Comparison of ENCODE assay signal across 9 mouse cellular contexts in genomic region chr19:11912533-11913121, GRCm38 (mm10). TPM values are rescaled to one million over a fixed set of nuclear protein-coding genes. Genes with fewer than 3 reads are reported as not detected.
A peak's percentile ranks its signal among the peaks of the same experiment; 100 is the strongest.
DNase-seq lines count a peak whose midpoint lies in the region; ATAC-seq and TF ChIP-seq lines count a peak whose summit lies in the region.
"Had no signal": no experiment of that assay in that cellular context is flagged by ENCODE, and none has a peak within 500 bp of the region (broad histone marks: within the 10 kb centered on the region; RNA-seq: fewer than 3 reads in every experiment).

No protein-coding gene starts in this region.

- peak; percentile 51 for DNase-seq in ES-E14 (ENCODE audit: low read depth, low spot score)
- peak; percentile 56 for DNase-seq in adrenal gland, postnatal 25 days
- peak; percentile 71 for DNase-seq in forebrain, embryonic 10.5 days (ENCODE audit: extremely low spot score, low spot score)
- peak; percentile 66 for DNase-seq in lung, embryonic 14.5 days
- DNase-seq in ovary, postnatal 14 days (ENCODE audit: low spot score) = peak; percentile 33
- DNase-seq in yolk sac, embryonic 10.5 days (ENCODE audit: low spot score) = peak; percentile 80

- peaks cover 3% of the 10 kb centered on the region for H3K36me3 ChIP-seq in ES-E14 (ENCODE audit: control insufficient read depth, insufficient read depth, low read length, poor library complexity, severe bottlenecking)
- H3K36me3 ChIP-seq in forebrain, embryonic 10.5 days (replicated peaks) = peaks cover 34% of the 10 kb centered on the region
- H3K36me3 ChIP-seq in heart, embryonic 13.5 days = peaks cover 19% of the 10 kb centered on the region
- H3K36me3 ChIP-seq in kidney, embryonic 14.5 days (ENCODE audit: control insufficient read depth, insufficient read depth, low read length) = peaks cover 17% of the 10 kb centered on the region
- H3K36me3 ChIP-seq in lung, embryonic 14.5 days (ENCODE audit: insufficient read depth) = peaks cover 16% of the 10 kb centered on the region

- peak overlapping the region; percentile 90 for H3K9ac ChIP-seq in ES-E14 (ENCODE audit: insufficient read depth, low read depth, low read length, poor library complexity, severe bottlenecking)
- peak overlapping the region; percentile 96 for H3K9ac ChIP-seq in heart, embryonic 13.5 days
- H3K9ac ChIP-seq in kidney, embryonic 14.5 days (ENCODE audit: low read depth, low read length) = peak overlapping the region; percentile 89
- peak overlapping the region; percentile 85 for H3K9ac ChIP-seq in lung, embryonic 14.5 days

- H3K4me2 ChIP-seq in heart, embryonic 13.5 days = peak overlapping the region; percentile 82
- H3K4me2 ChIP-seq in kidney, embryonic 14.5 days (replicated peaks; ENCODE audit: low read depth, low read length) = peak overlapping the region; percentile 69
- peak overlapping the region; percentile 86 for H3K4me2 ChIP-seq in lung, embryonic 14.5 days

- peak; percentile 60 for ATAC-seq in heart, embryonic 13.5 days (ENCODE audit: extremely low read depth, insufficient number of reproducible peaks, low FRiP score, low TSS enrichment)
- peak; percentile 78 for ATAC-seq in kidney, embryonic 14.5 days (ENCODE audit: low FRiP score, low TSS enrichment)
- peak; percentile 55 for ATAC-seq in lung, embryonic 14.5 days (ENCODE audit: insufficient read depth)

- H3K27ac ChIP-seq in ES-E14 (ENCODE audit: insufficient read depth, low read depth, low read length, poor library complexity, severe bottlenecking) = peak overlapping the region; percentile 68
- peak overlapping the region; percentile 95 for H3K27ac ChIP-seq in forebrain, embryonic 10.5 days
- H3K27ac ChIP-seq in heart, embryonic 13.5 days (replicated peaks) = peak overlapping the region; percentile 94
- peak overlapping the region; percentile 91 for H3K27ac ChIP-seq in kidney, embryonic 14.5 days (ENCODE audit: low read depth, low read length)
- peak overlapping the region; percentile 89 for H3K27ac ChIP-seq in lung, embryonic 14.5 days (ENCODE audit: low read depth)

- in situ Hi-C loops in ES-E14 (cut with MboI; ENCODE audit: low sequenced_read_pairs in 2 of 2, unreplicated experiment in 2 of 2) = no loop called here

- no peaks in the 10 kb centered on the region; a peak in 2 of 4 replicates for H3K4me1 ChIP-seq in ES-E14 (ENCODE audit: control insufficient read depth in 2 of 2, insufficient read depth in 2 of 2, low read length in 2 of 2, poor library complexity in 1 of 2)
- peaks cover 18% of the 10 kb centered on the region for H3K4me1 ChIP-seq in forebrain, embryonic 10.5 days
- H3K4me1 ChIP-seq in heart, embryonic 13.5 days = peaks cover 41% of the 10 kb centered on the region
- peaks cover 10% of the 10 kb centered on the region; the same call in 1 of the 2 replicates for H3K4me1 ChIP-seq in kidney, embryonic 14.5 days (ENCODE audit: control insufficient read depth, insufficient read depth, low read length)
- peaks cover 9% of the 10 kb centered on the region for H3K4me1 ChIP-seq in lung, embryonic 14.5 days (ENCODE audit: insufficient read depth)

- WGBS in forebrain, embryonic 10.5 days = under 1% methylated on average over 49 of the region's 54 CpGs
- WGBS in heart, embryonic 13.5 days = 0% methylated on average over 45 of the region's 54 CpGs
- WGBS in kidney, embryonic 14.5 days = 1% methylated on average over 39 of the region's 54 CpGs
- WGBS in lung, embryonic 14.5 days = under 1% methylated on average over 54 of the region's 54 CpGs

- TF ChIP-seq CTCF in lung, embryonic 14.5 days (IDR thresholded peaks at IDR 0.05; ENCODE audit: low read depth) = no peak

- no peaks in the 10 kb centered on the region for H3K9me3 ChIP-seq in ES-E14 (ENCODE audit: control insufficient read depth, insufficient read depth, low read depth, low read length)
- H3K9me3 ChIP-seq in forebrain, embryonic 10.5 days = no peaks in the 10 kb centered on the region
- H3K9me3 ChIP-seq in heart, embryonic 13.5 days = no peaks in the 10 kb centered on the region
- no peaks in the 10 kb centered on the region for H3K9me3 ChIP-seq in kidney, embryonic 14.5 days (ENCODE audit: control insufficient read depth, low read length)
- H3K9me3 ChIP-seq in lung, embryonic 14.5 days (ENCODE audit: low read depth, low read length) = no peaks in the 10 kb centered on the region

- no peaks in the 10 kb centered on the region for H3K27me3 ChIP-seq in forebrain, embryonic 10.5 days (ENCODE audit: poor library complexity, severe bottlenecking)
- H3K27me3 ChIP-seq in heart, embryonic 13.5 days (replicated peaks) = no peaks in the 10 kb centered on the region
- H3K27me3 ChIP-seq in kidney, embryonic 14.5 days (ENCODE audit: control insufficient read depth, insufficient read depth, low read length) = no peaks in the 10 kb centered on the region
- no peaks in the 10 kb centered on the region for H3K27me3 ChIP-seq in lung, embryonic 14.5 days (ENCODE audit: insufficient read depth, low read length)

- H3K4me3 ChIP-seq in ES-E14 (ENCODE audit: insufficient read depth in 1 of 2, low read depth in 1 of 2, low read length in 2 of 2, poor library complexity in 1 of 2, severe bottlenecking in 1 of 2) = peak overlapping the region; percentile 93 to 98
- peak overlapping the region; percentile 87 for H3K4me3 ChIP-seq in forebrain, embryonic 10.5 days
- H3K4me3 ChIP-seq in heart, embryonic 13.5 days = peak overlapping the region; percentile 92
- H3K4me3 ChIP-seq in kidney, embryonic 14.5 days (ENCODE audit: low read length) = peak overlapping the region; percentile 90
- peak overlapping the region; percentile 72 for H3K4me3 ChIP-seq in lung, embryonic 14.5 days (ENCODE audit: low read depth, low read length)

TF ChIP-seq in ES-E14, 5 proteins besides CTCF, POLR2A, EP300 and RAD21:
- TF ChIP-seq ZNF384 (IDR thresholded peaks at IDR 0.05; ENCODE audit: low read depth, low read length) (peak; percentile 82), CHD2 (IDR thresholded peaks at IDR 0.05; ENCODE audit: low read depth, low read length) (no peak)

RNA-seq across cellular contexts. Expression of gene Patl1, which starts 0.4 kb away (rescaled TPM):
- 9.8 and 10.7 TPM in 2 replicates for total RNA-seq in ES-E14 (2012; rRNA removed)
- total RNA-seq in adrenal gland, postnatal 25 days (2021) = 28.9 and 30.0 TPM in 2 replicates
- polyA plus RNA-seq in forebrain, embryonic 10.5 days (2016; fragmentation: Nextera tagmentation; extraction: Ambion mirVana) = 22.6 and 24.5 TPM in 2 replicates
- 16.0 and 17.0 TPM in 2 replicates for polyA plus RNA-seq in heart, embryonic 13.5 days (2015; fragmentation: Nextera tagmentation; extraction: Ambion mirVana)
- 15.8 and 23.6 TPM in 2 replicates for polyA plus RNA-seq in kidney, embryonic 14.5 days (2014; fragmentation: Nextera tagmentation; extraction: Ambion mirVana)
- polyA plus RNA-seq in lung, embryonic 14.5 days (2014; fragmentation: Nextera tagmentation; extraction: Ambion mirVana) = 25.9 TPM in 2 replicates

RNA-seq across cellular contexts. Expression of gene Olfr1420, which starts 26.3 kb away (rescaled TPM):
- not detected in 2 replicates for total RNA-seq in ES-E14 (2012; rRNA removed)
- not detected in 2 replicates for total RNA-seq in adrenal gland, postnatal 25 days (2021)
- polyA plus RNA-seq in forebrain, embryonic 10.5 days (2016; fragmentation: Nextera tagmentation; extraction: Ambion mirVana) = not detected in 2 replicates
- polyA plus RNA-seq in heart, embryonic 13.5 days (2015; fragmentation: Nextera tagmentation; extraction: Ambion mirVana) = not detected in 2 replicates
- polyA plus RNA-seq in kidney, embryonic 14.5 days (2014; fragmentation: Nextera tagmentation; extraction: Ambion mirVana) = 0.13 and 0.24 TPM in 2 replicates
- 0.05 TPM in 1 of 2 replicates, not detected in the other for polyA plus RNA-seq in lung, embryonic 14.5 days (2014; fragmentation: Nextera tagmentation; extraction: Ambion mirVana)
- total RNA-seq: left cerebral cortex, postnatal 10 days had no signal

RNA-seq across cellular contexts. Expression of gene Olfr1419, which starts 37.7 kb away (rescaled TPM):
- total RNA-seq in ES-E14 (2012; rRNA removed) = not detected in 2 replicates
- total RNA-seq in adrenal gland, postnatal 25 days (2021) = not detected in 2 replicates
- not detected in 2 replicates for polyA plus RNA-seq in forebrain, embryonic 10.5 days (2016; fragmentation: Nextera tagmentation; extraction: Ambion mirVana)
- polyA plus RNA-seq in heart, embryonic 13.5 days (2015; fragmentation: Nextera tagmentation; extraction: Ambion mirVana) = not detected in 2 replicates
- not detected in 2 replicates for polyA plus RNA-seq in kidney, embryonic 14.5 days (2014; fragmentation: Nextera tagmentation; extraction: Ambion mirVana)
- not detected in 2 replicates for polyA plus RNA-seq in lung, embryonic 14.5 days (2014; fragmentation: Nextera tagmentation; extraction: Ambion mirVana)
- total RNA-seq: left cerebral cortex, postnatal 10 days had no signal

RNA-seq across cellular contexts. Expression of gene Olfr1418, which starts 51.8 kb away (rescaled TPM):
- not detected in 2 replicates for total RNA-seq in ES-E14 (2012; rRNA removed)
- not detected in 2 replicates for total RNA-seq in adrenal gland, postnatal 25 days (2021)
- not detected in 2 replicates for polyA plus RNA-seq in forebrain, embryonic 10.5 days (2016; fragmentation: Nextera tagmentation; extraction: Ambion mirVana)
- polyA plus RNA-seq in heart, embryonic 13.5 days (2015; fragmentation: Nextera tagmentation; extraction: Ambion mirVana) = not detected in 2 replicates
- polyA plus RNA-seq in kidney, embryonic 14.5 days (2014; fragmentation: Nextera tagmentation; extraction: Ambion mirVana) = not detected in 2 replicates
- not detected in 2 replicates for polyA plus RNA-seq in lung, embryonic 14.5 days (2014; fragmentation: Nextera tagmentation; extraction: Ambion mirVana)
- total RNA-seq: left cerebral cortex, postnatal 10 days had no signal

RNA-seq across cellular contexts. Expression of gene Osbp, which starts 53.1 kb away (rescaled TPM):
- total RNA-seq in ES-E14 (2012; rRNA removed) = 15.8 and 18.5 TPM in 2 replicates
- total RNA-seq in adrenal gland, postnatal 25 days (2021) = 91.9 and 111 TPM in 2 replicates
- polyA plus RNA-seq in forebrain, embryonic 10.5 days (2016; fragmentation: Nextera tagmentation; extraction: Ambion mirVana) = 3.2 and 3.3 TPM in 2 replicates
- 4.2 and 4.8 TPM in 2 replicates for polyA plus RNA-seq in heart, embryonic 13.5 days (2015; fragmentation: Nextera tagmentation; extraction: Ambion mirVana)
- polyA plus RNA-seq in kidney, embryonic 14.5 days (2014; fragmentation: Nextera tagmentation; extraction: Ambion mirVana) = 7.5 and 9.4 TPM in 2 replicates
- 7.4 and 7.5 TPM in 2 replicates for polyA plus RNA-seq in lung, embryonic 14.5 days (2014; fragmentation: Nextera tagmentation; extraction: Ambion mirVana)

Comparison
In these comparisons a context has a peak if more than half of its experiments do, and no peak if none do; other contexts are left out.
1. Peak in every context shown above with its lines: DNase-seq, ATAC-seq, H3K4me3 ChIP-seq and H3K27ac ChIP-seq.